Mouse (Mus musculus) kidney, adult 2 months (tissue): ENCODE measurements at regions not wholly inside any gene's neighbourhood (a gene's known extent, or its start where the extent isn't known, plus 50 kb on each side); places are given as distances from the start of the nearest gene placed in this dataset.

Source experiments
- DNase-seq: peaks from one replicate; pipeline ENCODE4 v3.0.0; 2021
- H3K27ac ChIP-seq: fragments of 200-500 bp; 2 replicates; pipeline ENCODE4 v1.5.1; 2012; ENCODE audit warnings: low read depth, low read length, control low read depth, inconsistent platforms; ENCODE audit not compliant: insufficient read depth
- H3K27me3 ChIP-seq: fragments of 200-500 bp; replicated peaks from 2 replicates; pipeline ENCODE4 v1.6.1; 2012; ENCODE audit warnings: mild to moderate bottlenecking, moderate library complexity, low read length, inconsistent platforms; ENCODE audit not compliant: control insufficient read depth, insufficient read depth
- H3K36me3 ChIP-seq: fragments of 200-500 bp; 2 replicates; pipeline ENCODE4 v1.6.1; 2012; ENCODE audit warnings: mild to moderate bottlenecking, moderate library complexity, low read length, inconsistent platforms; ENCODE audit not compliant: control insufficient read depth, insufficient read depth
- H3K4me1 ChIP-seq: fragments of 200-500 bp; 2 replicates; pipeline ENCODE4 v1.6.1; 2011; ENCODE audit warnings: low read length; ENCODE audit not compliant: control insufficient read depth, insufficient read depth
- H3K4me3 ChIP-seq: fragments of 200-500 bp; 2 replicates; pipeline ENCODE4 v1.5.1; 2011; ENCODE audit warnings: mild to moderate bottlenecking, low read depth, low read length, control low read depth; ENCODE audit not compliant: insufficient read depth
- CTCF ChIP-seq: fragments of 200-500 bp; conservative IDR thresholded peaks from 2 replicates; pipeline ENCODE4 v1.5.1; 2011; ENCODE audit warnings: low read depth, mild to moderate bottlenecking, control low read depth, low read length, moderate library complexity, mixed read lengths; ENCODE audit not compliant: insufficient read depth, insufficient read length
- POLR2A ChIP-seq: fragments of 200-500 bp; IDR thresholded peaks from one replicate; pipeline ENCODE4 v1.6.1; 2011; ENCODE audit warnings: low read depth, low read length, control low read depth
- WGBS: fragments of 180-500 bp; shearing (Covaris S2); methylation state at CpG from one replicate; pipeline ENCODE4 v1.1.7; 2018; 5-methylcytosine and 5-hydroxymethylcytosine counted together

GRCm38 (mm10) chr15:10074916-10075315 is 102.1 kb upstream of the Prlr start:
- Histone ChIP-seq H3K4me1 (no peaks in the 10 kb centered on the region), H3K27ac (no peak overlapping the region), H3K27me3 (no peaks in the 10 kb centered on the region), H3K4me3 (no peak overlapping the region), H3K36me3 (no peaks in the 10 kb centered on the region)
- no peak for DNase-seq
- WGBS: 67% methylated on average over 9 of the region's 9 CpGs
- TF ChIP-seq POLR2A: no peak
- no peak for TF ChIP-seq CTCF

- Histone ChIP-seq H3K27ac (no peak overlapping the region), H3K27me3 (no peaks in the 10 kb centered on the region), H3K36me3 (no peaks in the 10 kb centered on the region), H3K4me3 (no peak overlapping the region), H3K4me1 (no peaks in the 10 kb centered on the region)
- TF ChIP-seq CTCF (no peak), POLR2A (no peak)
- WGBS: 59% methylated on average over 10 of the region's 10 CpGs
- no peak for DNase-seq
Measured at GRCm38 (mm10) chr15:10075391-10076060, 101.5 kb upstream of the Prlr start.

GRCm38 (mm10) chr15:10076061-10076400 is 101.0 kb upstream of the Prlr start:
- H3K36me3 ChIP-seq: no peaks in the 10 kb centered on the region
- H3K4me1 ChIP-seq: no peaks in the 10 kb centered on the region
- H3K27ac ChIP-seq: no peak overlapping the region
- no peak for TF ChIP-seq CTCF
- TF ChIP-seq POLR2A: no peak
- no peak overlapping the region for H3K4me3 ChIP-seq
- DNase-seq: no peak
- 95% methylated on average over 1 of the region's 1 CpGs for WGBS
- no peaks in the 10 kb centered on the region for H3K27me3 ChIP-seq

GRCm38 (mm10) chr15:10078434-10078833 is 98.6 kb upstream of the Prlr start:
- TF ChIP-seq POLR2A (no peak), CTCF (no peak)
- Histone ChIP-seq H3K36me3 (no peaks in the 10 kb centered on the region), H3K27me3 (no peaks in the 10 kb centered on the region), H3K4me1 (no peaks in the 10 kb centered on the region), H3K4me3 (no peak overlapping the region), H3K27ac (no peak overlapping the region)
- DNase-seq: no peak
- 80% methylated on average over 2 of the region's 2 CpGs for WGBS

- Histone ChIP-seq H3K36me3 (no peaks in the 10 kb centered on the region), H3K4me3 (no peak overlapping the region), H3K4me1 (no peaks in the 10 kb centered on the region), H3K27me3 (no peaks in the 10 kb centered on the region), H3K27ac (no peak overlapping the region)
- WGBS: 98% methylated on average over 4 of the region's 4 CpGs
- TF ChIP-seq POLR2A (no peak), CTCF (no peak)
- no peak for DNase-seq
Measured at GRCm38 (mm10) chr15:10079510-10079909, 97.5 kb upstream of the Prlr start.

- WGBS: 66% methylated on average over 3 of the region's 3 CpGs
- Histone ChIP-seq H3K4me1 (no peaks in the 10 kb centered on the region), H3K4me3 (no peak overlapping the region), H3K27ac (no peak overlapping the region), H3K36me3 (no peaks in the 10 kb centered on the region), H3K27me3 (no peaks in the 10 kb centered on the region)
- TF ChIP-seq POLR2A (no peak), CTCF (no peak)
- DNase-seq: peak; percentile 12
Measured at GRCm38 (mm10) chr15:10088691-10089090, 88.3 kb upstream of the Prlr start.

- no peak for DNase-seq
- WGBS: 82% methylated on average over 5 of the region's 5 CpGs
- no peak overlapping the region for H3K27ac ChIP-seq
- TF ChIP-seq POLR2A: no peak
- no peak for TF ChIP-seq CTCF
- no peaks in the 10 kb centered on the region for H3K36me3 ChIP-seq
- H3K4me1 ChIP-seq: no peaks in the 10 kb centered on the region
- H3K27me3 ChIP-seq: no peaks in the 10 kb centered on the region
- H3K4me3 ChIP-seq: no peak overlapping the region
Measured at GRCm38 (mm10) chr15:10090384-10091092, 86.5 kb upstream of the Prlr start.
